Mouse (Mus musculus) embryonic fibroblast, embryonic 13.5 days (primary cell): Measurements from ENCODE around the gene Fam229a.

Experiments used
- CTCF ChIP-seq: IDR thresholded peaks from 2 replicates; pipeline ENCODE4 v1.5.1; 2011; ENCODE audit warnings: mild to moderate bottlenecking, control low read depth, low read length, moderate library complexity, borderline replicate concordance; ENCODE audit not compliant: insufficient read depth
- POLR2A ChIP-seq: IDR thresholded peaks from 2 replicates; pipeline ENCODE4 v1.6.1; 2011; ENCODE audit warnings: low read depth, mild to moderate bottlenecking, control low read depth, low read length, moderate library complexity

GRCm38 (mm10) chr4:129464286-129464815 is 26.6 kb upstream of the Fam229a start:
- TF ChIP-seq CTCF (no peak), POLR2A (no peak)
